Mouse (Mus musculus) 3T3-L1 (cell line): ENCODE measurements around the gene Tfpt.
A peak's percentile ranks its signal among the peaks of the same experiment; 100 is the strongest.
"Not testable (repeated sequence)": the region's sequence is repeated elsewhere in the genome, so short reads cannot be mapped to it uniquely, and the experiment has no call there.

Experiments used
- DNase-seq: peaks from one replicate; pipeline ENCODE4 v3.0.0-alpha.2; 2015; ENCODE audit warnings: low read depth, low spot score

Tfpt gene

GRCm38 (mm10) chr7:3576354-3577124 is 53.2 kb downstream of the Tfpt start:
- no peak for DNase-seq

- DNase-seq: peak; percentile 52
Measured at GRCm38 (mm10) chr7:3574216-3574615, 55.5 kb downstream of the Tfpt start.

GRCm38 (mm10) chr7:3571847-3572246 is 57.9 kb downstream of the Tfpt start:
- no peak for DNase-seq

- not testable (repeated sequence) for DNase-seq
Measured at GRCm38 (mm10) chr7:3570580-3570979, 59.1 kb downstream of the Tfpt start.
